Mouse (Mus musculus): ENCODE measurements at regions not wholly inside any gene's neighbourhood (a gene's known extent, or its start where the extent isn't known, plus 50 kb on each side); places are given as distances from the start of the nearest gene placed in this dataset.

GRCm38 (mm10) chr6:26650101-26650500 is 841.1 kb upstream of the Pot1a start:
- Histone ChIP-seq H3K27ac (no peak overlapping the region), H3K36me3 (no peaks in the 10 kb centered on the region), H3K9me3 (no peaks in the 10 kb centered on the region), H3K27me3 (replicated peaks) (no peaks in the 10 kb centered on the region), H3K9ac (no peak overlapping the region), H3K4me3 (no peak overlapping the region), H3K4me2 (replicated peaks) (no peak overlapping the region), H3K4me1 (no peaks in the 10 kb centered on the region)
- WGBS = 46% methylated on average over 5 of the region's 5 CpGs
- ATAC-seq (ENCODE audit: low FRiP score, low read depth) = peak; percentile 71; the same call in 1 of the 2 replicates

GRCm38 (mm10) chr6:26649514-26649913 is 840.5 kb upstream of the Pot1a start:
- H3K27me3 ChIP-seq (replicated peaks) = no peaks in the 10 kb centered on the region
- no peak overlapping the region for H3K27ac ChIP-seq
- H3K9ac ChIP-seq = no peak overlapping the region
- ATAC-seq (ENCODE audit: low FRiP score, low read depth) = no peak; the same call in 1 of the 2 replicates
- H3K9me3 ChIP-seq = no peaks in the 10 kb centered on the region
- no peaks in the 10 kb centered on the region for H3K36me3 ChIP-seq
- no peak overlapping the region for H3K4me3 ChIP-seq
- no peaks in the 10 kb centered on the region for H3K4me1 ChIP-seq
- H3K4me2 ChIP-seq (replicated peaks) = no peak overlapping the region
- WGBS = 74% methylated on average over 1 of the region's 1 CpGs

GRCm38 (mm10) chr6:26628479-26628878 is 819.4 kb upstream of the Pot1a start:
- no peak overlapping the region for H3K27ac ChIP-seq
- no peak overlapping the region for H3K4me2 ChIP-seq (replicated peaks)
- H3K9ac ChIP-seq = no peak overlapping the region
- H3K9me3 ChIP-seq = no peaks in the 10 kb centered on the region
- no peak overlapping the region for H3K4me3 ChIP-seq
- H3K4me1 ChIP-seq = no peaks in the 10 kb centered on the region
- 80% methylated on average over 1 of the region's 1 CpGs for WGBS
- no peak for ATAC-seq (ENCODE audit: low FRiP score, low read depth)
- no peaks in the 10 kb centered on the region for H3K36me3 ChIP-seq
- no peaks in the 10 kb centered on the region for H3K27me3 ChIP-seq (replicated peaks)

All from neural tube, embryonic 12.5 days (tissue).